Mouse (Mus musculus) bone marrow, adult 2 months (tissue): Measurements from ENCODE around the gene Aff1.

Experiments
- CTCF ChIP-seq: fragments of 200-500 bp; IDR thresholded peaks from 2 replicates; pipeline ENCODE4 v1.5.1; 2011; ENCODE audit warnings: low read length, control low read depth; ENCODE audit not compliant: control insufficient read depth, insufficient read depth
- POLR2A ChIP-seq: fragments of 200-500 bp; IDR thresholded peaks from 2 replicates; pipeline ENCODE4 v1.6.1; 2011; ENCODE audit warnings: low read depth, mild to moderate bottlenecking, control low read depth, low read length, borderline replicate concordance; ENCODE audit not compliant: control insufficient read depth

DNA sequence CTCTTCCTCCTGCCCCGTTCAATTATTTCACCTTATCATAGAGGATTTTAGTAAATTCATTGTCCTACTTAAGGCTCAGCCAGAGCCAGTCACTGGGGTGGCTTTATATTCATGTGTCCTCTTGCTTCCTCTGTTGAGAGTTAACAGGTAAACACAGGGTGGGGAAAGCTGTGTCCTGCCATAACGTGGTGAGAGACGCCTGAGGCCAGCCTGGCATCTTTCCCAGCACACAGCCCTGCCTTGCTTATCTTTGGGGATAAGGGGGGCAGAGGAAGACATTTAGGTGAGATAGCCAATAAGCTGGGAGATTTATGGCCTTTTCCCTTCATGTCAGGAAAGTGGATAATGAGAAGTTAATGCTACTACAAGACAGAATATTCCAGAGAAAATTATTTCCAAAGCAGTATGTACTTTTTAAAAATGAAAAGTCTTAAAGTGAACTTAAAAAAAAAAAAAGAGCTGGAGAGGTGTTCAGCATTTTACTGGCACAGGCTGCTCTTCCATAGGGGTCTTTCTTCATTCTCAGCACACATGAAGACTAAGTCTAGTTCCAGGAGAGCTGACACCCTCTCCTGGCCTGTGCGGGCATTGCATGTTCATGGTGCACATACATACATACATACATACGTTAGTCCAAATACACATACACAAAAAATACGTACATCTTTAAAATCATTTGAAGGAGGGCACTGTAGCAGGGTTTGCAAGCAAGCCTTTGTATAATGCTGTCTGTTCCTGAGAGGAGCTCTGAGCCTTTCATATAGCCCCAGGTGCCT lies 78.5 kb downstream of the Aff1 start:
- TF ChIP-seq POLR2A (no peak), CTCF (peak; percentile 26; the same call in 1 of the 2 replicates)
